Mouse (Mus musculus) adrenal gland, postnatal 25 days (tissue): ENCODE results near the gene Ptges. TPM values are rescaled to one million over a fixed set of nuclear protein-coding genes. Genes with fewer than 3 reads are reported as not detected.
A peak's percentile ranks its signal among the peaks of the same experiment; 100 is the strongest.
"Not testable (repeated sequence)": the region's sequence is repeated elsewhere in the genome, so short reads cannot be mapped to it uniquely, and the experiment has no call there.

Experiments
- DNase-seq: peaks from one replicate; pipeline ENCODE4 v3.0.0; 2021; ENCODE audit warnings: mixed read lengths
- total RNA-seq: library from RNA; stranded (reverse); gene quantifications from 2 replicates; pipeline ENCODE4 v1.2.3, GENCODE M21; 2021

The Ptges gene
- total RNA-seq, 1 experiment from 2014 or later = 15.8 TPM

- DNase-seq = peak; percentile 57
Observed at GRCm38 (mm10) chr2:30928893-30929482, 675 bp downstream of the Ptges start.

- DNase-seq = peak; percentile 82
Observed at GRCm38 (mm10) chr2:30927844-30928628, 1.6 kb downstream of the Ptges start.

GRCm38 (mm10) chr2:30927151-30927781 is 2.4 kb downstream of the Ptges start:
- no peak for DNase-seq

- no peak for DNase-seq
Observed at GRCm38 (mm10) chr2:30926381-30926780, 3.3 kb downstream of the Ptges start.

GRCm38 (mm10) chr2:30925181-30925580 is 4.5 kb downstream of the Ptges start:
- peak; percentile 43 for DNase-seq

GRCm38 (mm10) chr2:30923099-30923498 is 6.6 kb downstream of the Ptges start:
- no peak for DNase-seq

- DNase-seq = no peak
Observed at GRCm38 (mm10) chr2:30920216-30920615, 9.4 kb downstream of the Ptges start.

- no peak for DNase-seq
Observed at GRCm38 (mm10) chr2:30918780-30919329, 10.8 kb downstream of the Ptges start.

- no peak for DNase-seq
Observed at GRCm38 (mm10) chr2:30918126-30918525, 11.5 kb downstream of the Ptges start.

GRCm38 (mm10) chr2:30917649-30918048 is 12.0 kb downstream of the Ptges start:
- DNase-seq = no peak

GRCm38 (mm10) chr2:30915933-30916332 is 13.7 kb downstream of the Ptges start:
- DNase-seq = not testable (repeated sequence)

- no peak for DNase-seq
Observed at GRCm38 (mm10) chr2:30915376-30915775, 14.3 kb downstream of the Ptges start.

GRCm38 (mm10) chr2:30914836-30915235 is 14.8 kb downstream of the Ptges start:
- no peak for DNase-seq

- DNase-seq = no peak
Observed at GRCm38 (mm10) chr2:30913022-30913421, 16.6 kb downstream of the Ptges start.

- peak; percentile 60 for DNase-seq
Observed at GRCm38 (mm10) chr2:30912291-30912773, 17.3 kb downstream of the Ptges start.

- no peak for DNase-seq
Observed at GRCm38 (mm10) chr2:30906641-30907040, 23.0 kb downstream of the Ptges start.

- no peak for DNase-seq
Observed at GRCm38 (mm10) chr2:30905906-30906305, 23.8 kb downstream of the Ptges start.

GRCm38 (mm10) chr2:30904991-30905390 is 24.7 kb downstream of the Ptges start:
- peak; percentile 48 for DNase-seq

GRCm38 (mm10) chr2:30904231-30904630 is 25.4 kb downstream of the Ptges start:
- DNase-seq = no peak

GRCm38 (mm10) chr2:30902726-30903722 is 26.6 kb downstream of the Ptges start:
- DNase-seq = no peak

GRCm38 (mm10) chr2:30902256-30902655 is 27.4 kb downstream of the Ptges start:
- no peak for DNase-seq
